Comparison of ENCODE assay signal across 23 mouse cellular contexts in the genomic region with DNA sequence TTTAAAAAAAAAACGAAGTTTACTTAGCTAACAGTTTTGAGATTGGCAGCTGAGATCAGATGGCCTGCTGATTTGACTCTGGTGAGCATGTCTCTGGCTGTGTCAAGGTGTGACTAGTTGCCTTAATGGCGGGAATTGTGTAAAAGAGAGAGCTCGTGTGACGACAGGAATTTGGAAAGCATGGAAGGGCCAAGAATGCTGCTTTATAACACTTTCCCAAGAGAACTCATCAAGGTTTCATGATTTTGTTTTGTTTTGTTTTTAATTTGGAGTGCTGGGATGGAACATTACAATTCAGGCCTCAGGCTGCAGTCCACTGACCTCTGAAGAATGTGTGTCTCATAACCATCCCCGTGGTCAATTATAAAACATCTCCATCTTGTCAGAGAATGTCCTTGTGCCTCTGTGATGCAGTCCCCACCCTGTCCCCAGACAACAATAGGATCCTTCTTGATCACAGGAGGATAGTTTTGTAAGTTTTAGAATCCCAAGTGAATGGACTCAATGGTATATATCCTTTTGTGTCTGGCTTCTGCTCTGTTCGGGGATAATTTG.
DNase-seq lines count a peak whose midpoint lies in the region; ATAC-seq and TF ChIP-seq lines count a peak whose summit lies in the region.
"Had no signal": no experiment of that assay in that cellular context is flagged by ENCODE, and none has a peak within 500 bp of the region (broad histone marks: within the 10 kb centered on the region; RNA-seq: fewer than 3 reads in every experiment).

No protein-coding gene starts in this region.

- no peak for ATAC-seq in intestine, embryonic 14.5 days (replicated peaks; ENCODE audit: low FRiP score, low TSS enrichment, low read depth)
- no peak for ATAC-seq in intestine, postnatal 0 days
- no peak for ATAC-seq in lung, postnatal 0 days
- no peak for ATAC-seq in forebrain, embryonic 13.5 days
- ATAC-seq: midbrain, embryonic 16.5 days; Patski had no signal

- peaks cover 18% of the 10 kb centered on the region for H3K4me1 ChIP-seq in intestine, embryonic 14.5 days (replicated peaks; ENCODE audit: control insufficient read depth, insufficient read depth, low read length)
- H3K4me1 ChIP-seq in intestine, postnatal 0 days (replicated peaks; ENCODE audit: control insufficient read depth, insufficient read depth, low read length) = no peaks in the 10 kb centered on the region
- H3K4me1 ChIP-seq in lung, postnatal 0 days (ENCODE audit: insufficient read depth, low read depth, low read length) = peaks cover 16% of the 10 kb centered on the region; the same call in 1 of the 2 replicates
- peaks cover 13% of the 10 kb centered on the region for H3K4me1 ChIP-seq in lung, adult 2 months (ENCODE audit: control insufficient read depth, insufficient read depth, low read length)
- peaks cover 14% of the 10 kb centered on the region for H3K4me1 ChIP-seq in small intestine, adult 2 months (ENCODE audit: control insufficient read depth, insufficient read depth, insufficient read length, low read length)
- no peaks in the 10 kb centered on the region for H3K4me1 ChIP-seq in forebrain, embryonic 13.5 days
- H3K4me1 ChIP-seq: heart, embryonic 13.5 days; hindbrain, embryonic 15.5 days; neural tube, embryonic 15.5 days had no signal

- H3K27ac ChIP-seq in intestine, embryonic 14.5 days (ENCODE audit: low read depth) = 0 out of 2 replicates have a peak overlapping the region, but pooled peaks have one; percentile 54
- H3K27ac ChIP-seq in intestine, postnatal 0 days (ENCODE audit: low read depth, low read length) = no peak overlapping the region
- H3K27ac ChIP-seq in lung, postnatal 0 days (ENCODE audit: low read length) = no peak overlapping the region
- H3K27ac ChIP-seq in small intestine, adult 2 months (ENCODE audit: insufficient read depth, low read depth, low read length) = peak overlapping the region; percentile 86; the same call in 1 of the 2 replicates
- no peak overlapping the region for H3K27ac ChIP-seq in forebrain, embryonic 13.5 days
- H3K27ac ChIP-seq: heart, embryonic 13.5 days; hindbrain, embryonic 15.5 days; left cerebral cortex, adult 2 months; liver, embryonic 13.5 days; neural tube, embryonic 15.5 days had no signal

- H3K36me3 ChIP-seq in intestine, embryonic 14.5 days (ENCODE audit: control insufficient read depth, insufficient read depth, low read length) = no peaks in the 10 kb centered on the region
- no peaks in the 10 kb centered on the region for H3K36me3 ChIP-seq in intestine, postnatal 0 days (ENCODE audit: control insufficient read depth, insufficient read depth)
- H3K36me3 ChIP-seq in lung, postnatal 0 days (ENCODE audit: insufficient read depth, low read length) = no peaks in the 10 kb centered on the region
- no peaks in the 10 kb centered on the region for H3K36me3 ChIP-seq in small intestine, adult 2 months (ENCODE audit: control insufficient read depth, insufficient read depth, low read length)
- no peaks in the 10 kb centered on the region for H3K36me3 ChIP-seq in forebrain, embryonic 13.5 days (ENCODE audit: poor library complexity, severe bottlenecking)
- H3K36me3 ChIP-seq: heart, embryonic 13.5 days; hindbrain, embryonic 15.5 days; liver, embryonic 13.5 days; neural tube, embryonic 15.5 days had no signal

- no peak for TF ChIP-seq CTCF in intestine, postnatal 0 days (IDR thresholded peaks at IDR 0.05; ENCODE audit: low read depth)
- TF ChIP-seq CTCF in lung, postnatal 0 days (IDR thresholded peaks at IDR 0.05) = no peak
- no peak for TF ChIP-seq CTCF in lung, adult 2 months (IDR thresholded peaks at IDR 0.05; ENCODE audit: insufficient read depth, low read length)
- TF ChIP-seq CTCF in small intestine, adult 2 months (IDR thresholded peaks at IDR 0.05; ENCODE audit: extremely low read depth, insufficient read length, insufficient replicate concordance, low read depth, low read length) = no peak

- H3K9me3 ChIP-seq in intestine, embryonic 14.5 days (ENCODE audit: control insufficient read depth, low read length) = no peaks in the 10 kb centered on the region
- H3K9me3 ChIP-seq in intestine, postnatal 0 days (ENCODE audit: control insufficient read depth) = no peaks in the 10 kb centered on the region
- no peaks in the 10 kb centered on the region for H3K9me3 ChIP-seq in lung, postnatal 0 days (ENCODE audit: low read length)
- H3K9me3 ChIP-seq in forebrain, embryonic 13.5 days (replicated peaks) = no peaks in the 10 kb centered on the region
- H3K9me3 ChIP-seq: heart, embryonic 13.5 days; hindbrain, embryonic 15.5 days; liver, embryonic 13.5 days; neural tube, embryonic 15.5 days had no signal

- no peak overlapping the region for H3K9ac ChIP-seq in intestine, embryonic 14.5 days (ENCODE audit: low read length)
- H3K9ac ChIP-seq in intestine, postnatal 0 days (ENCODE audit: low read depth, low read length) = no peak overlapping the region
- no peak overlapping the region for H3K9ac ChIP-seq in lung, postnatal 0 days (replicated peaks; ENCODE audit: low read depth)
- H3K9ac ChIP-seq in forebrain, embryonic 13.5 days = no peak overlapping the region
- H3K9ac ChIP-seq: heart, embryonic 13.5 days; hindbrain, embryonic 15.5 days; liver, embryonic 13.5 days; neural tube, embryonic 15.5 days had no signal

- WGBS in intestine, embryonic 14.5 days = 64% methylated on average over 6 of the region's 6 CpGs
- WGBS in intestine, postnatal 0 days = 62% methylated on average over 6 of the region's 6 CpGs
- 55% methylated on average over 6 of the region's 6 CpGs for WGBS in lung, postnatal 0 days
- 57% methylated on average over 6 of the region's 6 CpGs for WGBS in lung, adult 2 months
- 58% methylated on average over 6 of the region's 6 CpGs for WGBS in small intestine, adult 2 months
- WGBS in forebrain, embryonic 13.5 days = 73% methylated on average over 6 of the region's 6 CpGs

- no peaks in the 10 kb centered on the region for H3K27me3 ChIP-seq in intestine, embryonic 14.5 days (replicated peaks; ENCODE audit: control insufficient read depth, insufficient read depth, low read length)
- H3K27me3 ChIP-seq in intestine, postnatal 0 days (replicated peaks; ENCODE audit: control insufficient read depth, insufficient read depth, low read length) = no peaks in the 10 kb centered on the region
- H3K27me3 ChIP-seq in lung, postnatal 0 days (replicated peaks; ENCODE audit: insufficient read depth, low read length) = no peaks in the 10 kb centered on the region
- H3K27me3 ChIP-seq in small intestine, adult 2 months (ENCODE audit: control insufficient read depth, insufficient read depth, low read length) = no peaks in the 10 kb centered on the region
- no peaks in the 10 kb centered on the region for H3K27me3 ChIP-seq in forebrain, embryonic 13.5 days
- H3K27me3 ChIP-seq: heart, embryonic 13.5 days; hindbrain, embryonic 15.5 days; liver, embryonic 13.5 days; neural tube, embryonic 15.5 days; Patski had no signal

- H3K4me3 ChIP-seq in intestine, embryonic 14.5 days (ENCODE audit: low read depth, low read length) = no peak overlapping the region
- H3K4me3 ChIP-seq in intestine, postnatal 0 days (ENCODE audit: low read depth, low read length) = no peak overlapping the region
- H3K4me3 ChIP-seq in lung, postnatal 0 days (ENCODE audit: low read depth, low read length) = no peak overlapping the region
- H3K4me3 ChIP-seq in lung, adult 2 months (replicated peaks; ENCODE audit: extremely low read depth, low read depth, low read length) = no peak overlapping the region
- H3K4me3 ChIP-seq in small intestine, adult 2 months (ENCODE audit: low read depth, low read length) = no peak overlapping the region
- H3K4me3 ChIP-seq in forebrain, embryonic 13.5 days = no peak overlapping the region
- H3K4me3 ChIP-seq: heart, embryonic 13.5 days; hindbrain, embryonic 15.5 days; left cerebral cortex, adult 2 months; liver, embryonic 13.5 days; neural tube, embryonic 15.5 days had no signal

- peak; percentile 9 for DNase-seq in intestine, embryonic 14.5 days (ENCODE audit: low spot score)
- DNase-seq in lung, postnatal 0 days (ENCODE audit: low spot score) = peak; percentile 37
- no peak for DNase-seq in lung, adult 2 months
- DNase-seq in Muller cell, postnatal 12 days (ENCODE audit: inconsistent ontology term) = peak; percentile 90
- DNase-seq: cerebellum, adult 18-20 months; cerebellum, postnatal 36 days; heart, adult 18-20 months; heart, postnatal 36 days; kidney, adult 11 months; kidney, postnatal 14 days; layer of hippocampus, adult 9-11 months; liver, embryonic 13.5 days; lung, postnatal 10 days; thymus, adult 18-20 months had no signal

- no peak overlapping the region for H3K4me2 ChIP-seq in intestine, embryonic 14.5 days (ENCODE audit: low read length)
- no peak overlapping the region for H3K4me2 ChIP-seq in intestine, postnatal 0 days (replicated peaks; ENCODE audit: low read depth)
- no peak overlapping the region for H3K4me2 ChIP-seq in lung, postnatal 0 days (replicated peaks; ENCODE audit: low read depth, low read length)
- H3K4me2 ChIP-seq in forebrain, embryonic 13.5 days = no peak overlapping the region
- H3K4me2 ChIP-seq: heart, embryonic 13.5 days; hindbrain, embryonic 15.5 days; liver, embryonic 13.5 days; neural tube, embryonic 15.5 days had no signal

- no peak for TF ChIP-seq EP300 in lung, postnatal 0 days (IDR thresholded peaks at IDR 0.05)

- TF ChIP-seq POLR2A in lung, adult 2 months (IDR thresholded peaks at IDR 0.05; ENCODE audit: borderline replicate concordance, extremely low read depth, low read depth, low read length) = no peak
- TF ChIP-seq POLR2A in small intestine, adult 2 months (IDR thresholded peaks at IDR 0.05; ENCODE audit: low read depth, low read length) = no peak

Comparison
In these comparisons a context has a peak if more than half of its experiments do, and no peak if none do; other contexts are left out.
1. H3K27ac ChIP-seq: peak in intestine, embryonic 14.5 days (single experiment) and small intestine, adult 2 months (single experiment); none in intestine, postnatal 0 days (single experiment), lung, postnatal 0 days (single experiment) and forebrain, embryonic 13.5 days (single experiment).